Mouse (Mus musculus): ENCODE data around the gene Srd5a1.
"Not testable (repeated sequence)": the region's sequence is repeated elsewhere in the genome, so short reads cannot be mapped to it uniquely, and the experiment has no call there.

- not testable (repeated sequence) for TF ChIP-seq MYOD1 (IDR thresholded peaks at IDR 0.05; ENCODE audit: control insufficient read depth, insufficient read length, low read depth); MYOG (IDR thresholded peaks at IDR 0.05; ENCODE audit: control insufficient read depth, extremely low read depth, insufficient read length); CTCF (IDR thresholded peaks at IDR 0.05; ENCODE audit: control insufficient read depth, insufficient read depth, insufficient read length); CEBPB (IDR thresholded peaks at IDR 0.05; ENCODE audit: low read depth); MAX (IDR thresholded peaks at IDR 0.05); USF1 (IDR thresholded peaks at IDR 0.05; ENCODE audit: low read depth); FOSL1 (IDR thresholded peaks at IDR 0.05; ENCODE audit: insufficient read depth, low read length, poor library complexity, severe bottlenecking)
Observed at GRCm38 (mm10) chr13:69635836-69636235, 24.6 kb upstream of the Srd5a1 start.
